Mouse (Mus musculus) midbrain, embryonic 11.5 days (tissue): Measurements from ENCODE around the gene Mpp4. TPM values are rescaled to one million over a fixed set of nuclear protein-coding genes. Genes with fewer than 3 reads are reported as not detected.
A peak's percentile ranks its signal among the peaks of the same experiment; 100 is the strongest.

Source experiments
- ATAC-seq: fragments of 200-750 bp; cut with Nextera tagmentation; 2 replicates; pipeline ENCODE4 v1.8.0; 2017; ENCODE audit warnings: moderate TSS enrichment, moderate library complexity; ENCODE audit not compliant: low FRiP score
- DNase-seq: peaks from one replicate; pipeline ENCODE4 v3.0.0; 2015; ENCODE audit warnings: low spot score; ENCODE audit errors: missing footprints
- H3K27ac ChIP-seq: fragments of 300-500 bp; sonication (generic); 2 replicates; pipeline ENCODE4 v1.5.1; 2014; ENCODE audit warnings: low read depth, low read length
- H3K27me3 ChIP-seq: fragments of 300-500 bp; sonication (generic); 2 replicates; pipeline ENCODE4 v1.6.1; 2014; ENCODE audit warnings: mild to moderate bottlenecking, low read length, moderate library complexity, mixed read lengths; ENCODE audit not compliant: control insufficient read depth, insufficient read depth
- H3K36me3 ChIP-seq: fragments of 300-500 bp; sonication (generic); 2 replicates; pipeline ENCODE4 v1.6.1; 2014; ENCODE audit warnings: mild to moderate bottlenecking, low read length, moderate library complexity, mixed read lengths; ENCODE audit not compliant: control insufficient read depth, insufficient read depth
- H3K4me1 ChIP-seq: fragments of 300-500 bp; sonication (generic); 2 replicates; pipeline ENCODE4 v1.6.1; 2014; ENCODE audit warnings: low read length; ENCODE audit not compliant: control insufficient read depth, insufficient read depth
- H3K4me2 ChIP-seq: fragments of 300-500 bp; sonication (generic); 2 replicates; pipeline ENCODE4 v1.6.1; 2014; ENCODE audit warnings: mild to moderate bottlenecking, moderate library complexity
- H3K4me3 ChIP-seq: fragments of 300-500 bp; sonication (generic); 2 replicates; pipeline ENCODE4 v1.5.1; 2014; ENCODE audit warnings: low read depth, low read length
- H3K9ac ChIP-seq: fragments of 300-500 bp; sonication (generic); 2 replicates; pipeline ENCODE4 v1.6.1; 2014; ENCODE audit warnings: low read length
- H3K9me3 ChIP-seq: fragments of 300-500 bp; sonication (generic); 2 replicates; pipeline ENCODE4 v1.6.1; 2016; ENCODE audit warnings: low read length; ENCODE audit not compliant: control insufficient read depth
- WGBS: fragments of 180-500 bp; shearing (Covaris S2); extraction: QIAGEN DNeasy Blood & Tissue Kit; methylation state at CpG from one replicate; pipeline ENCODE4 v1.1.7; 2014; 5-methylcytosine and 5-hydroxymethylcytosine counted together
- polyA plus RNA-seq: library from polyadenylated mRNA; unstranded; fragments of >200 nt; fragmentation: Nextera tagmentation; extraction: Ambion mirVana; gene quantifications from 2 replicates; pipeline ENCODE4 v1.2.1, GENCODE M21; 2014

The Mpp4 gene
- polyA plus RNA-seq, 1 experiment from 2014 or later = 0.20 TPM

DNA sequence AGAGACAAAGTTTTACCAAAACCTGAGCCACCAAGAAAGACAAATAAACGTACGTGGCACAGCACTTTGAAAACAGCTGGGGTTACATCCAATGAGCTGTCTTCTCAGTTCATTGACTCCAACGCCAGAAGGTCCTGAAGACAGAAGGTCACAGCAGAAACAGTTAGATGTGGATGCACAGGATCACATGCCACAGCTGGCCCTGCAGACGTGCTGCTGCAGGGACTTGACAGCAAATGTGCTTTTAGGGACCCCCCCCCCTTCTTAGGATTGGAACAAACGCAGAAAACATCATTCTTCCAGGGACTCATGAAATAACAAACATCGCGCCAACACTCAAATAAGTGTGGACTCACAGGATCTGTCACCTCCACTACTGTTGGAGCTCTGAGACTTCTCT is 34.3 kb downstream of the Mpp4 start:
- ATAC-seq (no peak), DNase-seq (no peak)
- H3K4me1 ChIP-seq = no peaks in the 10 kb centered on the region
- no peak overlapping the region for H3K9ac ChIP-seq
- no peaks in the 10 kb centered on the region for H3K9me3 ChIP-seq
- no peak overlapping the region for H3K4me2 ChIP-seq
- no peaks in the 10 kb centered on the region for H3K27me3 ChIP-seq
- no peak overlapping the region for H3K4me3 ChIP-seq
- WGBS = 74% methylated on average over 7 of the region's 7 CpGs
- H3K36me3 ChIP-seq = no peaks in the 10 kb centered on the region
- no peak overlapping the region for H3K27ac ChIP-seq

DNA sequence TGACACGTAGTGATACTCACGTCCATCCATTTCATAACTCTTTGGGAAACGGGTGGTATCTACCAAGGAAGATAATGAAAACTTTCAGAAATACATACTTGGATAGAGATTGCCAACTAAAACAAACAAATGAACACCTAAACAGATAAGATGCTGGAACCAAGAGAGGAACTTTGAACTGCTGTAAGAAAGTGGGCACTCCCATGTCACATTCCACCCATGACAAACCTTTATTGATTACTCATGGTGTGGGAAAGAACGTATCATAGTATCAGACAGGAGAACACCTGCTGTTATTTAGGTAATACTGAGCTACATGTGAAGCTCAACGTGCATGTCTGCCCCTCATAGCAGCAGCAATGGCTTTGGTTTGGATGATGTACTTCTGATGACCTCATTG is 37.6 kb downstream of the Mpp4 start:
- Histone ChIP-seq H3K9me3 (no peaks in the 10 kb centered on the region), H3K27ac (no peak overlapping the region), H3K27me3 (no peaks in the 10 kb centered on the region), H3K4me2 (no peak overlapping the region), H3K36me3 (no peaks in the 10 kb centered on the region), H3K9ac (no peak overlapping the region), H3K4me1 (no peaks in the 10 kb centered on the region), H3K4me3 (no peak overlapping the region)
- no peak for DNase-seq
- 71% methylated on average over 5 of the region's 5 CpGs for WGBS
- no peak for ATAC-seq

DNA sequence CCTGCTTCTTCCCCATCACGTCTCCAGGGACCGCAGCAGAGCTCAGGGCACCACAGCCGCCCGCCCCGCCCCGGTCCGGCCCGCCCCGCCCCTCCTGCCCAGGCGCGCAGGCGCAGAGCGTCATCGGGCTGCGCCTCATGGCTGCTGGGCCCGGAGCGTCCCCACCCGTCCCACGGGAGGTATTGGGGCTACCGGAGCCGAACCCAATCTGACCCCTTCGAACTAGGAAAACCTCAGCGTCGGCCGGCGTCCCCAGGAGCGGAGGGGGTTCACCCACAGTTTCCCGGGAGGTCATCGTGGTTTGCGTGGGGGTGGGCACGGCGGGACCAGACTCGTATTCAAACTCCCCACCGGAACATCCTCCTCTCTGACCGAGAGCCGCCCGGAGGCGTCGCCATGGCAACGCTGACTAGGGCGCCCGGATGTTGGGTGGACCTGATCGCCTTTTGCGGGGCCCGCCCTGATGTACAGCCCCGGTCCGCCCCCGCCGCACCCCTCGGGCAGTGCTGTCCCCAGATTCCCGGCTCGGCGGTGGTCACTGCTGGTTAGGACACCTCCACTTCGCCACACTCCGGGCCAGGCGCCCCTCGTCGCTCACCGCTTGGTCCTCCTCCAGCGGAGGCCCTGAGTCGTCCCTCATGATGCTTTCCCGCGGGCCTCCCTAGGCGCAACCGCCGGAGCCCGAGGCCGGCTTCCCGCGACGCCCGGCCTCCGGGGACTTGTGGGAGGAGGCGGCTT is 43.3 kb downstream of the Mpp4 start, which contains the start of gene Tmem237:
Gene Tmem237, minus strand, starts transcription at position 689 of the 738 bp plus-strand sequence.
- Histone ChIP-seq H3K4me2 (peak within 1 kb of the TSS; percentile 85), H3K27me3 (no peaks in the 10 kb centered on the region), H3K9me3 (no peaks in the 10 kb centered on the region), H3K4me1 (no peaks in the 10 kb centered on the region), H3K27ac (peak within 1 kb of the TSS; percentile 87), H3K36me3 (peaks cover 3% of the 10 kb centered on the region), H3K9ac (peak within 1 kb of the TSS; percentile 93), H3K4me3 (peak within 1 kb of the TSS; percentile 70)
- peak; percentile 98 for ATAC-seq
- WGBS = under 1% methylated on average over 74 of the region's 74 CpGs
- DNase-seq = peak; percentile 100

DNA sequence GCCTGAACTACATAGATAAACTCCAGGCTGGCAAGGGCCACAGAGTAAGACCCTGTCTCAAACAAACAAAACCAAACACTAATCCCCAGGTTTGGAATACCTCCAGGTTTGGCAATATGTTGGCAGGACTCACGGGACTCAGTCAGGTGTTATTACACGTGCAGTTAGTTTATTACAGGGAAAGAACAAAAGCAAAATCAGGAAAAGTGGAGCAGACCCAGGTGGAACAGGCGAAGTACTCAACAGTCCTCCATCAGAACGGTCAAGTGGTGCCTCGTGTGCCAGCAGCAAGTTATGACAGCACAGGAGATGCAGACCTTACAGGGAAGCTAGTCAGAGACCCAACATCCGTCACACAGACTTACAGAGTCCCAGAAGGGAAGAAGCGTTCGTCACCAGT is 52.7 kb downstream of the Mpp4 start:
- Histone ChIP-seq H3K9me3 (no peaks in the 10 kb centered on the region), H3K27me3 (no peaks in the 10 kb centered on the region), H3K4me1 (no peaks in the 10 kb centered on the region), H3K27ac (no peak overlapping the region), H3K9ac (no peak overlapping the region), H3K36me3 (peaks cover 8% of the 10 kb centered on the region), H3K4me2 (no peak overlapping the region), H3K4me3 (no peak overlapping the region)
- no peak for DNase-seq
- 91% methylated on average over 8 of the region's 8 CpGs for WGBS
- no peak for ATAC-seq

DNA sequence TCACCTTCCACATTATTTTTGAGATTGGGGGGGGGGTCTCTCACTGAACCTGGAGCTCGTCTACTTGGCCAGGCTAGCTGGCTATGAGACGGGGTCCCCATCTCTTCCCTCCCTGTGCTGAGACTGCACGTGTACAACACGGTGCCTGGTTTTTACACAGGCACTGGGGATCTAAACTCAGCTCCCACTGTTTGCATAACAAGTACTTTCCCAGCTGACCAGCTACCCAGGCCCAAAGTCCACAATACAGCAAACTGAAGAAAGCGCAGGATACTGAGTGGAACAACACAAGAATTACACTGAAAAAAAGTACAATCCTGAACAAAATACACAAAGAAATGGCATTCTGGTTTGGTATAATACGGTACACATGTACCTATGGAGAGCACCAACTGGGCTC is 61.1 kb downstream of the Mpp4 start:
- no peak for DNase-seq
- Histone ChIP-seq H3K4me2 (no peak overlapping the region), H3K27ac (no peak overlapping the region), H3K4me3 (no peak overlapping the region), H3K9me3 (no peaks in the 10 kb centered on the region), H3K36me3 (peaks cover 7% of the 10 kb centered on the region), H3K27me3 (no peaks in the 10 kb centered on the region), H3K4me1 (no peaks in the 10 kb centered on the region), H3K9ac (no peak overlapping the region)
- WGBS = 96% methylated on average over 6 of the region's 6 CpGs
- no peak for ATAC-seq

DNA sequence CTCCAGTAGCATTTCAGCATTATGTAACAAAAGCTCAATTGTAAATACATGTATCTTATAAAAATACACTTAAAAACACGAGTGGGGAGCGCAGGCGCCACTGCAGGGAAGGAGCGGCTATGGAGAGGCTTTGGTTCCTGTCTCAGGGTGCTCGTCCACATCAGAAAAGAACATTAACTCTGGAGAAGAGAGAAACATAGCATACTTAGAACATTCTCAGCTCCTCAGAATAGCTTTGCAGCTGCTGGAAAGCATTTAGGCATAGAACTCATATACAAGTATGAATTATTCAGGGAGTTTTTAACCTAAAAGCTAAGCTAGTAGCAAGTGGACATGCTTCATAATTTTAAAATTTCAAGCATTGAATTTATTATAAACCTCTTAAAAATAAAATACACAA is 62.2 kb downstream of the Mpp4 start:
- Histone ChIP-seq H3K9me3 (no peaks in the 10 kb centered on the region), H3K4me3 (no peak overlapping the region), H3K36me3 (peaks cover 6% of the 10 kb centered on the region), H3K27ac (no peak overlapping the region), H3K27me3 (no peaks in the 10 kb centered on the region), H3K4me2 (no peak overlapping the region), H3K9ac (no peak overlapping the region), H3K4me1 (no peaks in the 10 kb centered on the region)
- no peak for DNase-seq
- ATAC-seq = no peak
- 91% methylated on average over 5 of the region's 5 CpGs for WGBS

DNA sequence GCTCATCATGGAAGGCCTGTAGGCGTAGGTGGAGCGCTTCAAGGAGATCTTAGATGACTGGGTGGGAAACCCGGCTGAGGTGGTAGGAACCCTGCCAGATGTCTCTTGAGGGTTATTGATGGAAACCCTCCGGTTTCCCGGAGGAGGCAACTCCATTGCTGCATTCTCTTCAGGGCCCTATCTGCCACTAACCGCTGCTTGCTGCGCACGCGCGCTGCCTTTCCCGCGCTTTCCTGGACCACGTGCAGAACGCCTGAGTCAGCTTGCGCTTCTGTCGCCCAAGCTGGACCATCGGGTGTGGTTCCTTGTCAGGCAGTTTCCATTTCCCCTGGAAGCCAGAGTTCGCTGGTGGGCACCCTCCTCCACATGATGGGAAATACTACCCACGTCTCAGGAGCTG is 68.5 kb downstream of the Mpp4 start, which contains the start of gene C2cd6:
Gene C2cd6, minus strand, starts transcription at position 196 of the 400 bp plus-strand sequence.
- DNase-seq (no peak), ATAC-seq (no peak)
- Histone ChIP-seq H3K36me3 (no peaks in the 10 kb centered on the region; the same call in 1 of the 2 replicates), H3K9me3 (no peaks in the 10 kb centered on the region), H3K9ac (no peak within 1 kb of the TSS), H3K27ac (no peak within 1 kb of the TSS), H3K27me3 (no peaks in the 10 kb centered on the region), H3K4me2 (no peak within 1 kb of the TSS), H3K4me3 (no peak within 1 kb of the TSS), H3K4me1 (no peaks in the 10 kb centered on the region)
- 96% methylated on average over 19 of the region's 19 CpGs for WGBS

Other genes starting within 250 kb of the Mpp4 start
- gene Trak2, start 190.0 kb downstream of the Mpp4 start, polyA plus RNA-seq = 11.1 and 12.5 TPM in 2 replicates
- 35.1 and 36.9 TPM in 2 replicates for gene Stradb, start 189.9 kb downstream of the Mpp4 start, polyA plus RNA-seq
- gene C2cd6, start 68.5 kb downstream of the Mpp4 start, polyA plus RNA-seq = not detected in 2 replicates
- 59.4 and 59.6 TPM in 2 replicates for gene Tmem237, start 43.0 kb downstream of the Mpp4 start, polyA plus RNA-seq
- 16.2 and 17.1 TPM in 2 replicates for gene Als2, start 73.8 kb upstream of the Mpp4 start, polyA plus RNA-seq
- 0.52 and 0.70 TPM in 2 replicates for gene Cdk15, start 93.5 kb upstream of the Mpp4 start, polyA plus RNA-seq